Mouse (Mus musculus): ENCODE measurements around the gene Nkx2-2.
"Not testable (repeated sequence)": the region's sequence is repeated elsewhere in the genome, so short reads cannot be mapped to it uniquely, and the experiment has no call there.

Gene Nkx2-2

DNA sequence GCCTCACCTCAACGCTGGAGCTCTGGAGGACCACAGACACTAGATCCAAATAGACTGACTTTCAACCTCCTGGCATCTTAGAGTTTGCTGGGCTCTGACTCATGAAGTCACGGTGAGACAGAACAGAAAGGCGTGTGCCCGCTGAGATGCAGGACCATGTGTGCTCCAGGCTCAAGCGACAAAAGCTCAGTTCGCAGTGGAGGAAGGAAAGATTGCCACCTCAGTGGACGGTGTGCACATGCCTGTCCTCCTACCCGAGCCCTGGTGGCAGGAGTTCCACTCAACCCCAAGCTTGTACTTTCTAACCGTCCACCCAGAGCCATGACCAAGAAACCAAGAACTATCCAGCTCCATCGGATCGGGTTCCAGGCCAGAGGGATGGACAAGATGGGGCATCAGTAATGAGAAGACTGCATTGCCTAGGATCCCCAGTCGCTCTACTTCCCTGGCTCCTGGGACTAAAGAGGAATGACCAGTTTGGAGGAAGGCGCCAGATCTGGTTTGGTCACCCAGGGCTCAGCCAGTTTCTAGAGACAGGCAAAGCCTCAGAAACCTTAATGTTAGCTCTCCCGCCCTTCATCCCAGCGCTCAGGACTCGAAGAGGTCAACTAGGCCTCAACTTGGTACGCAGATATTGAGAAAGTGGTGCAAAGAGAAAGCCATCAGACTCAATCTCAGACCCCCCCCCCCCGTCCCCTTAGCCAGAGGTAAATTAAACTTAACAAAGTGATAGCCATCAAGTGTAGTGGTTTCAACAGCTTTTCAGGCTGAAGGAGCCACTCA is 11.9 kb downstream of the Nkx2-2 start:
- in situ Hi-C loops (cut with MboI, MseI), result loop anchor here (5.0 to 10.0 kb wide), 2 partner anchors 97 to 225 kb away; partner anchors contain the start of gene Nkx2-4

DNA sequence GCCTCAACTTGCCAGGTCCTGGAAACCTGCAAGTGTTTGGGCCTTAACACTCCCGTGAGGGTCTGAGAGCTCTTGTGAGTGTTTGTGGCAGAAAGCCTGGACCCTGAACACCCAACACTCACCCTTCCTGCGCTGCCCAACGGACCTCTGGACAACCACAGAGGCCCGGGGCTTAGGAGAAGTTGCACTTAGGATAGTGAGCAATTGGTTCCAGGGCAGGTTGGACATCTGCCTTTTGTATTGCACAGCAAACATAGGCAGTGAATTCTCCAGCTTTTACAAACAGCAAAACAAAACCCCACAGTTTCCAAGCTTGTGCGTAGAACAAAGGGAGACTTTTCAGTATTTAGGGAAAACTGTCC is 12.8 kb downstream of the Nkx2-2 start:
- in situ Hi-C loops (cut with MboI, MseI), result loop anchor here (5.0 to 10.0 kb wide), 2 partner anchors 96 to 224 kb away; partner anchors contain the start of gene Nkx2-4

DNA sequence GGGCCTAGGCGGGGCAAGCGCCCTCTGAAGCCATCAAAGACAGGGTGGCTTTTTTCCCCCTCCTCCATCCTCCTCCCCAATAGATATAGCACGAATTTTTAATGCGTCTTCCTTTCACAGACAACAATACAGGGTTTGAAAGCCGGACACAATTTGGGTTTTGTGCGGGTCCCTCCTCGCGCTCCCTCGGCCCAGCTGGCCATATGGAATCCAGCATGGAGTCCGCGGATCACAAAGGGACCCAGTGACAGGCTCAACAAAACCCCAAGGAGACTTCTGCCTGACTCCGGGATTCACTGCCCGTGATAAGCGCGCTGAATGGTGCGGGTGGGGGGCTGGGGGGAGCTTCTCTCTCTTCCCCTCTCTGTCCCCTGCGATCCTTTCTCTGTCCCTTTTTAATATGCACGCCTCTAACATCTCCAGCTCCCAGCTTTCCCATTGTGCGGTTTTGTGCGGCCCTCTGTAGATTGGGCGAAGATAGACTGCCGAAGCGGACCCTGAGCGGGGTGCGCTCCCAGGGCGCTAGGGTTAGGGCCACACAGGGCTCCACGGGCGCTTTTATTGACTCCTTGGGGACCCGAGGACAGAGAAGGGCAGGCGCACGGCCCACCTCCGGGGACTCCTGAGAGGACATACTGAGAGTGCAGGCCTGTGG is 13.3 kb downstream of the Nkx2-2 start:
- in situ Hi-C loops (cut with MboI, MseI), result loop anchor here (5.0 to 10.0 kb wide), 2 partner anchors 96 to 223 kb away; partner anchors contain the start of gene Nkx2-4

DNA sequence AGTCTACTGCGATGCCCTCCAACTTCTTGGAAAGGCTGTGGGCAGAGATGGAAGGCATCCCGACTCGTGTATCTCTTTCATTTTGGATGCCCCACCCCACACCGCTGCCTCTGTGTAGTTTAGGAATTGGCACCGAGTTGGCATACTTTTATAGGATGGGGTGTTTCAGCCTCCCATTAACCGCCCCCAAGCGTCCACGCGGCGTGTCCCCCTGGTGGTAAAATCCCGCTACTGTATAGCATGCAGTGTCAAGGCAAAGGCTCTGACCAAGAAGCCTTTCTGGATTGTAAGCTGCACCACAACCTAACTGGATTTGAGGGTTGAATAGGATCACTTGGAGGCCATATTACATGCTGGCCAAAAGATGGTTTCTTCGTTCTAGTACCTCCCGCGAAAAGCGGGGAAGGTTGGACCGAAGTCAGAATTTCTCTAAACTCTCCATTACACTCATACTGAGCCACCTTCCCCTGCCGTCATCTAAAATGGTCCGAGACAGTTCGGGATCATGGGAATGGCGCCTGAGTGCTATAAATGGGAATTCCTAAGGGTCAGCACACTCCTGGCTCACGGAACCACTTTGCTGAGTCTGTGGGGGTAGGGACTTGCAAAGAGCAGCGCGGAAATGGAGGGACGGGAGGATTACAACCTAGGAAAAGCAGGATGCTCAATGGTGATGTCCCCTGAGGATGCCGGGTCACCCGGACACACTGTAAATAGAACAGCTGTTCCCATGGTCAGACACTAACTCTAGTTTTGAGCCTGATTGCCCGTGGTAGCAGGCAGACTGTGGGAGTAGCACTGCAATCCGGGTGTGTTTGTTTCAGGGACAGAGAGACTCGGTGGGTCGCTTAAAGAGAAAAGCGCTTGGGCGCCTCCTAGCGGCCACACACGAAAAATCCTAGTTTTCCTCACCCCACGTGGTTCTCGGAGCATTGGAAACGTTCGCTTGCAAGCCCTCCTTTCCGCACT is 15.7 kb downstream of the Nkx2-2 start:
- in situ Hi-C loops (cut with MboI, MseI), result loop anchor here (5.0 kb wide), 1 partner anchor 546 kb away; no protein-coding TSS in a partner anchor

DNA sequence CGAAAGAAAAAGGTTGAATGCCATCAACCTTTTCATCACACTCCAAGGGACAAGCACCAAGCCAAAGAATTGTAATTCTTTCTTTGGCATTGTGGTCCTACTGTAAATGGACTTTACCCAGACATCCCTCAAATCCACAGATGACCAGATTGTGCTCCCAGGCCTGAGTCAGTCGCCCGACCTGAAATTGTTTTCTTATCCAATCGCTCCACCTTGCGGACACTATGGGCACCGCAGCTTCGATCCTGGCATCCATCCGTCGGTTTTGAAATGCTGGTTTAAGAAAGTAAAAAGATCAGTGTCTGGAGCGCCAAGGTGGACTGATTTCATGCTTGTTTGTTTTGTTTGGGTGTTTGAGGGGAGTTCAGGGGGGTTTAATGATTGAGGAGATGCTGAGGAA is 16.4 kb downstream of the Nkx2-2 start:
- in situ Hi-C loops (cut with MboI, MseI), result loop anchor here (5.0 kb wide), 1 partner anchor 545 kb away; no protein-coding TSS in a partner anchor

DNA sequence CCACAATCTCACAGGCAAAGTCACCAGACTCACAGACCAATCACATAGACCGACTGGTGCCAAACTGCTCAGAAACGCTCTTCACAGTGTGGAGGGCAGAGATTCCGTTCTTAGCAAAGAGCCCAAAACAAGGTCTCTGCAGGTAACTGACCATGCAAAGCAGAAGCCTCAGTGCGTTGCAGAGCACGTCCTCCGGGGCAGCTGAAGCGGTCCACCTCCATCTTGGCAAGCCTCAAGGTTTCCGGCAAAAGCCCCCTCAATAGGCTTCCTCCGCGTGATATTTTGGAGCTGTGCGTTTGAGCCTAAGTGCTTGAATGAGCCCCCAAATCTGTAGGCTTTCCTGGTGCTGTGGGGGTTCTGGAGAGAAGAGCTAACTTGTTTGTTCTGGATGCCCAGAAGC is 18.7 kb downstream of the Nkx2-2 start:
- in situ Hi-C loops (cut with MboI, MseI), result loop anchor here (5.0 kb wide), 1 partner anchor 543 kb away; no protein-coding TSS in a partner anchor

DNA sequence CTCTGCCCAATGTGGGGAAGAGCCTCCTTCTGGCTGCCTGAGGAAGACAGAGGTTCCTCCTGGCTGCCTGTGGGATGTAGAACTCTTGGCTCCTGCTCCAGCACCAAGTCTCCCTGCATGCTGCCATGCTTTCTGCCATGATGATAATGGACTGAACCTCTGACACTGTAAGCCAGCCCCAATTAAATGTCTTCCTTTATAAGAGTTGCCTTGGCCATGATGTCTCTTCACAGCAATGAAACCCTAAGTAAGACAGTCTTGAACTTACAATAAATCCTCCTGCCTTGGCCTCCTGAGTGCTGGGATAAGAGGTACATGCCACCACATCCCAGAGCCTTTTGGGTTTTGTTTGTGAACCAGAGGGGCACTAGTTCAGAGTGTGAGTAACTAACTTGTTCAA is 20.3 kb downstream of the Nkx2-2 start:
- in situ Hi-C loops (cut with MboI, MseI), result no loop called here

DNA sequence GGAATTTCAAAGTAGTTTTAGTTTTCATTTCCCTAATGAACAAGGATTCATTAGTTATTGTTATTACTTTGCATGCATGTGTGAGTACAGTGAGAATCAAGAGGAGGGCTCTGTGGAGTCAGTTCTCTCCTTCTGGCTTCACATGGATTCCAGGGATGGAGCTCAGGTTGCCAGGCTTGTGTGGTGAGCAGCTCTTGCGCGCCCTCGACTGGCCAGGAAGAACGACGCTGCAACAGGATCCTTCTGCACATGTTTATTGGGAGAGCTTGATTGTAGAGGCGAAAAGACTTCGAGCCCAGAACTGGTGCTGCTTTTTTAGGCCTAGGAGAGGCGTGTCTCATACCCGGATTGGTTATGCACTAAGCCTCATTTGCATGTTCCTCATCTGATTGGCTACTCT is 23.5 kb downstream of the Nkx2-2 start:
- in situ Hi-C loops (cut with MboI, MseI), result not testable (repeated sequence)

DNA sequence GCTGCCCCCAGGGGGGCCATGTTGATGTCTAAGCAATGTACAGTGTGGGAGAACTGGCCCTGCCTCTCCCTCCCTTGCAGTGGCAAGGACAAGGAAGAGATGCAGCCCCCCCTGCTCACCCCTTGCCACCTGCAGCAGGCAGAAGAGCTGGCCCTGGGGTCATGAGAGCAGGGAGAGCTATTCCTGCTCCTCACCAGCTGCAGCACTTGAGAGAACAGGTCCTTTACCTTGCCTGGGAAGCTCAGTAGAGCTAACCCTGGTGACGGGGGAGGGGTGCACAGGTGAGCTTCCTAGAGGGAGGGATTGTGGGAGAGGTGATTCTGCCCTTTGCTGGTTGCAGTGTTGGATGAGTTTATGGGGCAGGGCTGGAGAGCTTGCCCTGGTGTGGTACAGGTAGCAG is 28.2 kb downstream of the Nkx2-2 start:
- in situ Hi-C loops (cut with MboI, MseI), result no loop called here

DNA sequence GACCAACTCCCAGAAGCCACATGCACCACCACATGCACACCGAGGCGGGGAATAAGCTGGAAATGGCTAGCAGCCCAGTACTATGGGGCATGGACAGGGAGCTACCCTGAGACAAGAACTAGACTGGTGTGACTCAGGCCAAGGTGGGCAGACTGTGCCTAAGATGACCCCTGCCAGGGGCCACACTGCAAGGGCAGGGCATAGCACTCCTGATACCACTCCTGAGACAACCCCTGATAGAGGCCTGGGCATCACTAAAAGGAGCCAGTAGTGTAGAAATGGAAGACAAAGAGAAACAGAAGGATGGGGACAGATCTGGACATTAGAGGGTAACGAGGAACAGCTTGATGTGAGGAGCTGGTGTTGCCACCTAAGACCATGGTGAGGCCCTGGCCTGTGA is 28.7 kb downstream of the Nkx2-2 start:
- in situ Hi-C loops (cut with MboI, MseI), result no loop called here

DNA sequence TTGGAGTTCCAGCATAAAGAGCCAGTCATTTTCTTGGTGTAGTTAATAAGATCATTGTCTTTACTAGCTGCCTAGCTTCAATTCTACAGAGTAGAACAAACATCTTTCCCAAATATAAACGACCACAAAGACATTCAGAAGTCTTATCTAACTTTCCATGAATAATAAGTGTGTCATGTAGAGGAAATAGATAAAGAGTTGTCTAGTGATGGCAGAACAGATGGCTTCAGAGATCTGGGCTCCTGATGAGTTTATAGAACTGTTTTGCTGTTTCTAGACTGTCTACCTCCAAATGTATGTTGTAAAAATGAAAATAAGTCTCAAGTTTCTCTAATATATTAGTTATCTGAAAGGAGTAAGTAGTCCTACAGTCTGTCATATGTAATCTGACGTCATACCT is 41.5 kb downstream of the Nkx2-2 start:
- in situ Hi-C loops (cut with MboI, MseI), result no loop called here

All from T-helper 2 cell (primary cell).